Mouse (Mus musculus): ENCODE measurements around the gene Grm7. TPM values are rescaled to one million over a fixed set of nuclear protein-coding genes. Genes with fewer than 3 reads are reported as not detected.

The Grm7 gene
- polyA plus RNA-seq (2014; fragmentation: Nextera tagmentation; extraction: Ambion mirVana) = 0.59 and 0.62 TPM in 2 replicates

GRCm38 (mm10) chr6:110645411-110646361 lies at the start of gene Grm7:
Gene Grm7 (plus strand): TSS chr6:110645581.
- Histone ChIP-seq H3K4me3 (ENCODE audit: low read depth, low read length) (peak within 1 kb of the TSS; percentile 37), H3K36me3 (ENCODE audit: control insufficient read depth, insufficient read depth, low read length) (no peaks in the 10 kb centered on the region), H3K9me3 (replicated peaks; ENCODE audit: control insufficient read depth, low read length) (no peaks in the 10 kb centered on the region), H3K27ac (ENCODE audit: low read depth, low read length) (no peak within 1 kb of the TSS), H3K4me1 (ENCODE audit: control insufficient read depth, insufficient read depth, low read length) (no peaks in the 10 kb centered on the region; the same call in 1 of the 2 replicates), H3K9ac (ENCODE audit: low read depth, low read length) (no peak within 1 kb of the TSS), H3K27me3 (ENCODE audit: control insufficient read depth, insufficient read depth, low read length) (peaks cover 42% of the 10 kb centered on the region), H3K4me2 (peak within 1 kb of the TSS; percentile 68)
- peak; percentile 59 for ATAC-seq (replicated peaks; ENCODE audit: insufficient number of reproducible peaks, low FRiP score, low TSS enrichment)
- 1% methylated on average over 63 of the region's 65 CpGs for WGBS (ENCODE audit: insufficient replicate concordance)

- WGBS (ENCODE audit: insufficient replicate concordance) = 2% methylated on average over 7 of the region's 7 CpGs
- Histone ChIP-seq H3K36me3 (ENCODE audit: control insufficient read depth, insufficient read depth, low read length) (no peaks in the 10 kb centered on the region), H3K4me2 (peak overlapping the region; percentile 68), H3K4me1 (ENCODE audit: control insufficient read depth, insufficient read depth, low read length) (no peaks in the 10 kb centered on the region; the same call in 1 of the 2 replicates), H3K4me3 (ENCODE audit: low read depth, low read length) (peak overlapping the region; percentile 37), H3K9me3 (replicated peaks; ENCODE audit: control insufficient read depth, low read length) (no peaks in the 10 kb centered on the region), H3K9ac (ENCODE audit: low read depth, low read length) (no peak overlapping the region), H3K27me3 (ENCODE audit: control insufficient read depth, insufficient read depth, low read length) (peaks cover 42% of the 10 kb centered on the region), H3K27ac (ENCODE audit: low read depth, low read length) (no peak overlapping the region)
- no peak; the same call in 1 of the 2 replicates for ATAC-seq (replicated peaks; ENCODE audit: insufficient number of reproducible peaks, low FRiP score, low TSS enrichment)
Measured at GRCm38 (mm10) chr6:110645041-110645410, 355 bp upstream of the Grm7 start.

- no peaks in the 10 kb centered on the region; the same call in 1 of the 2 replicates for H3K4me1 ChIP-seq (ENCODE audit: control insufficient read depth, insufficient read depth, low read length)
- H3K9ac ChIP-seq (ENCODE audit: low read depth, low read length) = no peak overlapping the region
- ATAC-seq (replicated peaks; ENCODE audit: insufficient number of reproducible peaks, low FRiP score, low TSS enrichment) = no peak
- peaks cover 42% of the 10 kb centered on the region for H3K27me3 ChIP-seq (ENCODE audit: control insufficient read depth, insufficient read depth, low read length)
- no peak overlapping the region for H3K27ac ChIP-seq (ENCODE audit: low read depth, low read length)
- peak overlapping the region; percentile 36 for H3K4me2 ChIP-seq
- H3K4me3 ChIP-seq (ENCODE audit: low read depth, low read length) = no peak overlapping the region
- H3K9me3 ChIP-seq (replicated peaks; ENCODE audit: control insufficient read depth, low read length) = no peaks in the 10 kb centered on the region
- no peaks in the 10 kb centered on the region for H3K36me3 ChIP-seq (ENCODE audit: control insufficient read depth, insufficient read depth, low read length)
- 4% methylated on average over 12 of the region's 12 CpGs for WGBS (ENCODE audit: insufficient replicate concordance)
Measured at GRCm38 (mm10) chr6:110646901-110647300, 1.5 kb downstream of the Grm7 start.

GRCm38 (mm10) chr6:110649227-110649626 lies 3.8 kb downstream of the Grm7 start:
- H3K4me1 ChIP-seq (ENCODE audit: control insufficient read depth, insufficient read depth, low read length) = no peaks in the 10 kb centered on the region; the same call in 1 of the 2 replicates
- H3K4me2 ChIP-seq = no peak overlapping the region
- H3K36me3 ChIP-seq (ENCODE audit: control insufficient read depth, insufficient read depth, low read length) = no peaks in the 10 kb centered on the region
- WGBS (ENCODE audit: insufficient replicate concordance) = 81% methylated on average over 1 of the region's 1 CpGs
- peaks cover 42% of the 10 kb centered on the region for H3K27me3 ChIP-seq (ENCODE audit: control insufficient read depth, insufficient read depth, low read length)
- no peaks in the 10 kb centered on the region for H3K9me3 ChIP-seq (replicated peaks; ENCODE audit: control insufficient read depth, low read length)
- ATAC-seq (replicated peaks; ENCODE audit: insufficient number of reproducible peaks, low FRiP score, low TSS enrichment) = no peak
- no peak overlapping the region for H3K4me3 ChIP-seq (ENCODE audit: low read depth, low read length)
- no peak overlapping the region for H3K27ac ChIP-seq (ENCODE audit: low read depth, low read length)
- H3K9ac ChIP-seq (ENCODE audit: low read depth, low read length) = no peak overlapping the region

DNA sequence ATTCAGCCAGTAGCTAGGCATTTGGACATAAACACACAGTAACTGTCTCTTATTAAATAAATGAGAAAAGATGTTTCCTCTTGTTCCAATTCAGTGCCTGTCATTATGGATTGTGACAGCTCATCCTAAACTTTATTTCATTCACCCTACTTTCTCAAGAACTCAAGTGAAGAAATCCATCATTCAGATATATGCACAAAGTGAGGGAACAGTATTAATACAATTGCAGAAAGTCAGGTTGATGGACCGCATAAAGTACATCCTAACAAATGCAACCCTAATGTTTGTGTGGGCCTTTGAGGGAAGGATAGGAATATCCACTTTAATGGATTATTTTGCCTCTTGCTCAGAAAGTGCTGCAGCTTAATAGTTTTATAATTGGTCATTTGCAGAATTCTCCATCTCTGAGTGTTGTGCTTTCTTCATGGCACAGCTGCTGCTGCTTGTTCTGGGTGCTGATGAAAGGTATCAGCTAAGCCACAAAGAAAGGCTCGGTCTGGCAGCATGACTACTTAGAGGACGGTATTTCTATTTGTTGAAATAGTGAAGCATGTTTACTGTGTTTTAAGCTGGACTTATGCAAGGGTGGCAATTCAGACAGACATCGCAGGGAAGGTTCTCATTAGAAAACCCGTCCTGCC lies 8.1 kb downstream of the Grm7 start:
- no peak for ATAC-seq (replicated peaks; ENCODE audit: insufficient number of reproducible peaks, low FRiP score, low TSS enrichment)
- 72% methylated on average over 5 of the region's 5 CpGs for WGBS (ENCODE audit: insufficient replicate concordance)
- no peak overlapping the region for H3K4me2 ChIP-seq

DNA sequence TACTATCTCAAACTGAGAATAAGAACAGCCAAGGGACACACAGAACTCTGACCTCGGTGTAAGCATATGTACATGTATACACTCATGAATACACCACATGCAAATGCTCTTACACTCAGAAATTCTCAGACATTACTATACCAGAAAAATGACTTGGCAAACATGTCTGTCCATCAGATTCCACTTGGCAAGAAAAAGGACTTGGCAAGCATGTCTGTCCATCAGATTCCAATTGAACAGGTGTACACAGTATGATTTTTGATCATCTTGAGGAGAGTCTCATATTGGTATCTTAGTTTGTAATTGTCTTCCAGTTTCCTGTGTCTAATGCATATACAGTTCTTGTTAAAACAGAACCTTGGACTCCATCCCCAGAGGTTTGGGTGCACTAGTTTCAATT lies 19.1 kb downstream of the Grm7 start:
- H3K9ac ChIP-seq (ENCODE audit: low read depth, low read length) = no peak overlapping the region
- H3K27me3 ChIP-seq (ENCODE audit: control insufficient read depth, insufficient read depth, low read length) = no peaks in the 10 kb centered on the region
- H3K4me3 ChIP-seq (ENCODE audit: low read depth, low read length) = no peak overlapping the region
- H3K9me3 ChIP-seq (replicated peaks; ENCODE audit: control insufficient read depth, low read length) = no peaks in the 10 kb centered on the region
- no peaks in the 10 kb centered on the region for H3K36me3 ChIP-seq (ENCODE audit: control insufficient read depth, insufficient read depth, low read length)
- no peak overlapping the region for H3K4me2 ChIP-seq
- no peaks in the 10 kb centered on the region for H3K4me1 ChIP-seq (ENCODE audit: control insufficient read depth, insufficient read depth, low read length)
- WGBS (ENCODE audit: insufficient replicate concordance) = 90% methylated on average over 1 of the region's 1 CpGs
- ATAC-seq (replicated peaks; ENCODE audit: insufficient number of reproducible peaks, low FRiP score, low TSS enrichment) = no peak
- no peak overlapping the region for H3K27ac ChIP-seq (ENCODE audit: low read depth, low read length)

More for the DNA sequence above, 8.1 kb downstream of the Grm7 start:
- Histone ChIP-seq H3K4me3 (ENCODE audit: low read depth, low read length) (no peak overlapping the region), H3K27me3 (ENCODE audit: control insufficient read depth, insufficient read depth, low read length) (peaks cover under 1% of the 10 kb centered on the region; the same call in 1 of the 2 replicates), H3K27ac (ENCODE audit: low read depth, low read length) (no peak overlapping the region), H3K9ac (ENCODE audit: low read depth, low read length) (no peak overlapping the region), H3K36me3 (ENCODE audit: control insufficient read depth, insufficient read depth, low read length) (no peaks in the 10 kb centered on the region), H3K9me3 (replicated peaks; ENCODE audit: control insufficient read depth, low read length) (no peaks in the 10 kb centered on the region), H3K4me1 (ENCODE audit: control insufficient read depth, insufficient read depth, low read length) (no peaks in the 10 kb centered on the region)

DNA sequence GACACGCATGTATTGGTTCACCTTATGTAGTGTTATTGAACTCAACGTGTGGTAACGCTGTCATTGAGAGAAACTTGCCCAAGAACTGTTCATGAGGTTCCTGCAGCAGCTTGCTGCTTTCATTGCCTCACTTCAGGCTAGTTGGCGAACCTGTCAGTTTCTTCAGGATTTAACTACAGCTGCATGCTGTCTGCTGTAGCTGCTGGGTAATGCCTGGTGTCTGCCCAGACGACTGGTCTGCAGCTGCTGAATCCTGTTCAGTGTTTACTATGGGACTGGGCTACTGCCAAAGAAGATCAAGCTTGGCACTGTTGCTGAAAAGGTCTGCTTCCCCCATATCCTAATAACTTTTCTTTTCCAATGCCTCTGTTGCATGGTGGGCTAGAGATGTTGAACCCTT lies 23.1 kb downstream of the Grm7 start:
- no peak for ATAC-seq (replicated peaks; ENCODE audit: insufficient number of reproducible peaks, low FRiP score, low TSS enrichment)
- H3K4me3 ChIP-seq (ENCODE audit: low read depth, low read length) = no peak overlapping the region
- no peak overlapping the region for H3K27ac ChIP-seq (ENCODE audit: low read depth, low read length)
- H3K36me3 ChIP-seq (ENCODE audit: control insufficient read depth, insufficient read depth, low read length) = no peaks in the 10 kb centered on the region
- no peak overlapping the region for H3K9ac ChIP-seq (ENCODE audit: low read depth, low read length)
- H3K4me2 ChIP-seq = no peak overlapping the region
- no peaks in the 10 kb centered on the region for H3K27me3 ChIP-seq (ENCODE audit: control insufficient read depth, insufficient read depth, low read length)
- H3K9me3 ChIP-seq (replicated peaks; ENCODE audit: control insufficient read depth, low read length) = no peaks in the 10 kb centered on the region
- H3K4me1 ChIP-seq (ENCODE audit: control insufficient read depth, insufficient read depth, low read length) = no peaks in the 10 kb centered on the region
- WGBS (ENCODE audit: insufficient replicate concordance) = 62% methylated on average over 5 of the region's 5 CpGs

DNA sequence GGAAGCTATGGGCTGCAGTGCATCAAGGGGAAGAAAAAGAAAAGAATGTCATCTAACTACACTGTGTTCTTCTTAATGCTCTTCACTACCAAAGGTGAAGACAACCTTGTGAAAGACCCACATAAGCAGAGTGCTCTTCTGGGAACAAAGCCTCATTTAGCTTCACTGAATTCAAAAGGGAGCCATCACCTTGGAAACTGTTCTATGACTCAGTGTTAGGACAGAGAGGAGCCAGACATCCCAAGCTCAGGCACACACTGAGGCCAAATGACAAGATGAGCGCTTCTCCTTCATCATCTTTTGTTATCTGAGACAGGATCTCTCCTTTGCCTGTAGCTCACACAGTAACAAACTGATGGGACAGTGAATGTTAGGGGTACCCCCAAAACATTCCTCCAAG lies 45.6 kb downstream of the Grm7 start:
- Histone ChIP-seq H3K4me1 (ENCODE audit: control insufficient read depth, insufficient read depth, low read length) (no peaks in the 10 kb centered on the region), H3K27me3 (ENCODE audit: control insufficient read depth, insufficient read depth, low read length) (no peaks in the 10 kb centered on the region), H3K4me2 (no peak overlapping the region), H3K9me3 (replicated peaks; ENCODE audit: control insufficient read depth, low read length) (no peaks in the 10 kb centered on the region), H3K36me3 (ENCODE audit: control insufficient read depth, insufficient read depth, low read length) (no peaks in the 10 kb centered on the region), H3K27ac (ENCODE audit: low read depth, low read length) (no peak overlapping the region), H3K4me3 (ENCODE audit: low read depth, low read length) (no peak overlapping the region), H3K9ac (ENCODE audit: low read depth, low read length) (no peak overlapping the region)
- no peak for ATAC-seq (replicated peaks; ENCODE audit: insufficient number of reproducible peaks, low FRiP score, low TSS enrichment)
- WGBS (ENCODE audit: insufficient replicate concordance) = 63% methylated on average over 1 of the region's 1 CpGs
